Mouse (Mus musculus): ENCODE measurements at regions not wholly inside any gene's neighbourhood (a gene's known extent, or its start where the extent isn't known, plus 50 kb on each side); places are given as distances from the start of the nearest gene placed in this dataset.
A peak's percentile ranks its signal among the peaks of the same experiment; 100 is the strongest.

DNA sequence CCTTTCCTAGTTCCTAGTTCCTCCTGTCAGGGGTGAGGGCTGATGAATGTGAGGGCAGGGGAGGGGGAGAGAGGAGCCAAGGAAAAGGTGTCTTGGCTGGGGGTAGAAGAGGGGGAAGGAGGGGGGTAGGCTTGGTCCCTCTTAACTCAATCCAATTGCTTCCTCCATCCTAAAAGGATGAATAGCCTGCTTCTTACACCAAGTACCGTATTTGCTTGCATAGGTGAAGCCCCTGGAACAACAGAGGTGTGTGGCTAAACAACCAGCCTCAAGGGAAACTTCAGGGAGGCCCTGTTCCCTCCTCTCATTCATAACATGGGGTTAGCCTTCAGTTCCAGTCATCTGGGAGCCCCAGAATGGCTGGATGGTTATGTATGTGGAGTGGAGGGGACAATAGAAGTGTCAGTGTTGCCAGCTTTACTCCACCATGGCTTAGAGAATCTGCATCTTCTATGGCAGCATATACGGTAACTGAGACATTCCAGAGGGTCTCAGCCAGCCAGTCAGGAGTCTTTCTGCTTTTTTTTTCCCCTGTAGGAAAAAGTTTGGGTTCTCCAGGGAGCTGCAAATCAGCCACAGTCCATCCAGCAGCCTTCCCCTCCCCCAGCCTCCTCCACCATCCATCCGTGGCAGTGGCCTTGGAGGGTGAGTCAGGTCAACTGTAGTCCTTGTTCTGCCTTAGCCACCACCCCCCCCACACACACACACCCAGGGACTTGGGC, 100.2 kb upstream of the Ccnd2 start:
- no peak for DNase-seq (ENCODE audit: low spot score in 2 of 2)

DNA sequence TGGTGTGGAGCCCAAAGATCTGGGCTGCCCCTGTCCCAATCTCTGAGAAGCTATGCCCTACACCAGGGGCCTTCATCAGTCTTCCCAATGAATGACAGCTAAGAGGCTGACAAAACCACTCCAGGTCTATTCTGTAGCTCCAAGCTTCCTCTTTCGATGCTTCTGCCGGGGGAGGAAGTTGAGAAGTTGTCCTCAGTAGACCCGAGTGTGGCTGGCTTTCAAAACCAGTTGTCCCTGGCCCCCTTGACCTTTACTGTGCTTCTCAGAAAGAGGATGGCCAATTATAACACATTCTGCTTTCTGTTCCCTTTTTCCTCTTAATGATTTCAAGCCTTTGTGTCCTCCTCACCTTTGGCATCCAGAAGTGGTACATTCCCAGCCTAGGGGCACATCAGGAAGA, 101.9 kb upstream of the Ccnd2 start:
- peak; percentile 66 to 74 for DNase-seq (ENCODE audit: low spot score in 2 of 2)

DNA sequence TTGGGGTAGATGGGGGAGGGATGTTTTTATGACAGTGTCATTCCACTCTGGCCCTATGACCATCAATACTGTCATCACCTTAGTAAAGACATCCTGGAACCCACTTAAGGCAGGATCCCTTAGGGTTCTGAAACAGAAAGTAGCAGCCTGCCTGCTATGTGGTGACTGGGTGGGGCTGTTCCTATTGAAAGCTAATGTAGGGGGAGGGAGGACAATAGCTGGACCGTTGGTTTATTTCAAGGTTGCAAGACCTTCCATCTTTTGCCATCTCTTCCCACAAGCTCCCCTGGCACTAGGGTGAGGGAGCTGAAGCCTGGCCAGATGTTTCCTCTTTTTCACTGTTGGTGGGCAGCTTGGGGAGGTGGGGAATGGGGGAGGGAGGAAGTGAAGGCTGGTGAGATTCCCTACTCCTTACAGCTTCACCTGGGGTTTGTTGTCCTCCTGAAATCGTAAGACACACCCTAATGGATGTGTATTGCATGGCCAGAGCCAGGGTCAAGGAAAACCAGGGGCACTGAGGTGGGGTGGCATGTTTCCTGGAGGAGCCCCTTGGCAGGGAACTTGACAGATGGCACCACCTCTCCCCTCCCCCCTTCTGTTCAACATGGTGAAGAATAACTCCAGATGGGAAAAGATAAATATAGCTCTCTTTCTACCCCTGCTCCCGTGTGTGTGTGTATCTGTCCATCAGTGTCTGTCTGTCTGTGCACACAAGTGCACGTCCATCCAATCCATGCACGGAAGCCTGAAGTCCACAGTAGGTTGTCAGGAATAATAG, 112.1 kb upstream of the Ccnd2 start:
- no peak for DNase-seq (ENCODE audit: low spot score in 2 of 2)

DNA sequence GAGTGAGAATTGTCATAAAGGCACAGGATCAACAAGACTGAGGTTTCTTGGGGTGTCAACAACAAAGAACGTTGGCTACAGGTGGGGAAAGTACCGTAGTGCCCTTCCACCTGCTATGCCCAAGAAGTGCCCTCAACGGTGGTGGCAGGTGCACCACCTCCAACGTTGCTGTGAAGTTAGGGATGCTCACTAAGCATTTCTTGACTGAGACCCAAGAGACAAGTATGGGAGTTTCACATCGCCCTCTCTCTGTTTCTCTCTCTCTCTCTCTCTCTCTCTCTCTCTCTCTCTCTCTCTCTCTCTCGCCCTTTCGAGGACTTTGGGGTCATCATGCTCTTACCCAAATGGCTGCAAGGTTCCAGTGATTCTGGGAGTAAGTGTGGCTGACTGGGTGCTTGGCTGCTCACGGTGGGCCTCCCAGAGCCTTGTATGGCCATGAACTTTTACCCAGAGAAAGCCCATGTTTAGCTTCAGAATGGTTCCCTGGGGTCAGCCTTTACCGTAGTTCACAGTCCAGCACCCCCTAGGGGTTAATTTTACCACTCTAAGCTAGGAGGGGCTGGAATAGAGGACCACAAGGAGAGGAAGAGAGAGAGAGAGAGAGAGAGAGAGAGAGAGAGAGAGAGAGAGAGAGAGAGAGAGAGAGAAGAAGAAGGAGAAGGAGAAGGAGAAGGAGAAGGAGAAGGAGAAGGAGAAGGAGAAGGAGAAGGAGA, 113.2 kb upstream of the Ccnd2 start:
- peak; percentile 19 to 36 for DNase-seq (ENCODE audit: low spot score in 2 of 2)

DNA sequence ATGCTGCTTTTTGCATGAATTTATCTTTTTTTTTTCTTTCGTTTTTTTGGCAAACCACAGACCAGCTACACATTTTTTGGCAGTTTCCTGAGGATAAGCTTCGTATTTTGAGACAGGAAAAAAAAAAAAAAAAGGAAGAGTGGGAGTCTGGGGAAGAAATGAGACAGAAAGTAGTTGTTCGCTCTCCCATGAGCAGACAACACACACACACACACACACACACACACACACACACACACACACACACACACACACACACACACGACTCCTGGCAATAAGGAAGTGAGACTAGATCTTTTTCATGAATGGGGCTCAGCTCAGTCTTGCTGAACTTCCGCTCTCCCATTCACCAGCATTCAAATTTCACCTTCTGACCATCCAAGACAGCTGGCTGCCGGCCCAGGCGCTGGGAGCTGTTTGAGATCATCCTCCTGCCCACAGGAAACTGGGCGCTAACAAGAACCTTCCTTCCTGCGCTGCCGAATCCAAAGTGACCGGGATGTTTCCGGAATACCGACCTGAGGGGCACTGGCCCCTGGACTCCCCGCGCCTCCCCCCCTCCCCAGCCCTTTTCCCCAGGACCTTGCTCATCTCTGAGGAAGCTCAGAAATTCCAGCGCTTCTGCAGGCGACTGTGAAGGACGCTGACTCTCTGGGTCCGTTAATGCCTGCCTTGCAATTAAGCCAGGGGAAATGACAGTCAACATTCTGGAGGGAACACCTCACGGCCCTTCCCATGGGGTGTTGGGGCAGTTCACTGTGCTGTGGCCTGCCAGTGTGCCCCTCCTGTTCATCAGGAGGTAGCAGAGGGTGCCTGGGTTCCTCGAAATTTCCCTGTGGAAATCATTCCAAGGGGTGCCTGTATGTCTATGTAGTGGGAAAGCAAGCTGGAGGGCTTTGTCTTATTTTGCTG, 114.2 kb upstream of the Ccnd2 start:
- peak; percentile 81 to 84 for DNase-seq (ENCODE audit: low spot score in 2 of 2)

DNA sequence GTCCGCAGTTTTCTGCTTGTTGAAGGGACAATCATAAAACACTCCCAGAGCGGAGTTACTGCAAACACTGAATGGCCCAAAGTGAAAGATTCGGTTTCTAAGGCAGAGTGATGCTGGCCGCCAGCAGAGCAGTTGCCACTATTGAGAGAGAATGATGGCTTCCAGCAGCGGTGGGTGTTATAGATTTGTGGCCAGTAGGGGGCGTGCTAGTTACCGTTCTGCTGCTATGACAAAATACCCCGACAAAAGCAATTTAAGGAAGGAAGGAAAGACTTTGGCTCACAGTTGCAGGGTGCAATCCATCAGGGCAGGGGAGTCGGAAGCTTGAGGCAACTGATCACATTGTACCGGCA, 114.8 kb upstream of the Ccnd2 start:
- peak; percentile 16 to 34 for DNase-seq (ENCODE audit: low spot score in 2 of 2)

DNA sequence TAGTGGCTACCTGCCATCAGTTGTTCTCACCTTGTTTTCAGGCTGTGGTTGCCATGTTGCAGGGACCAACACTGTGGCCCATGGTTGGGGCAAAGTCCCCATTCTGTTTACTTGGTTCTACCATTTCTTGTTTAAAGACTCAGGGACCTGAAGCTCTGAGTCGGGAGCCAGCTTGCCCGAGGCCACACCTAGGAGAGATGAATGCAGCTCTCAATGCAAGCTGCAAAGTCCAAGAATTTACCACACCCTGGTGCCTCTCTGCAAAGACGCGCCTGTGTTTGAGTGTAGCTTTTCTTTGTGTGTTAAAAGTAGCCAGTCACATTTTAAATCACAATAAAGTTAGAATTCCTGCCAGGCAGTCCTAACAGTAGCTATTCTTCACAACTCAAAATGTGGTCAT, 117.0 kb upstream of the Ccnd2 start:
- no peak for DNase-seq (ENCODE audit: low spot score in 2 of 2)

DNA sequence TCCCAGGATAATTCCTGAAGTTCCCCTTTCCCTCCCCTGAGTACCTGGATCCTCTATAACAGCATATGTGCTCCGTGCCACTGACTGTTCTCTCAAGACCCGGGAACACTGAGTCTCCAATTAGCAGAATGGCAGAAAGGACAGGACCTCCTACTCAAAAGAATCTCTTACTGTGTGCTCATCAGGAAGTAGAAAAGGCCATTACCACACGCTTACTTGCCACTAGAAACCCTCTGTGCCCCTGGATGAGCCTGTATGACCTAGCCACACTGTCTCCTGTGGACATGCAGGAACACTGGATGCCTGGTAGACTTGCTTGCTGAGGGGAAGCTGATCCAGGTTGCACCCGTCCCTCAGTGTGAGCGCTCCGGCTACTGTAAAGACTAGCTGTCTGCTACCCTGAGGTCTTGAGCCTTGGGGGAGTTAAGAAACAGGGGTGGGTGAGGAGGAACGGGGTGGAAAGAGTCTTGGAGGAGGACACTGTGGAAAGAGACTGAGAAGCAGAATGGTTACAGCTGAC, 117.6 kb upstream of the Ccnd2 start:
- no peak for DNase-seq (ENCODE audit: low spot score in 2 of 2)

DNA sequence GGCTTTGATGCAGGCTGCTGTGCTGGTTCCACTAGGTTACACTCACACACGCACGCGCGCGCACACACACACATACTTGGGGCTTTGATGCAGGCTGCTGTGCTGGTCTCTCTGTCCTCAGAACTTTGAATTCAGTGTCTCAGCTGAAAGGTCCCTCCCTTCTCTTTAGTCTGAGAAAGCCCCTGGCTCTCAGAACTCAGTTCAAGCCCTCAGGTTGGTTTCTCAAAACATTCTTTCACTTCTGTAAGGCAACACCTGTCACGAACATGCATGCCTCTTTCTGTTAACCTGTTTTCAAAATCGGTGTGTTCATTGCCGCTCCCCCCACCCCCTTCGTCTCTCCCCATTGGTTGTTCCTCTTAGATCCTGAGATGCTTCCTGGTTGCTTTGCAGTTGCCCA, 118.8 kb upstream of the Ccnd2 start:
- DNase-seq (ENCODE audit: low spot score in 2 of 2): no peak

DNA sequence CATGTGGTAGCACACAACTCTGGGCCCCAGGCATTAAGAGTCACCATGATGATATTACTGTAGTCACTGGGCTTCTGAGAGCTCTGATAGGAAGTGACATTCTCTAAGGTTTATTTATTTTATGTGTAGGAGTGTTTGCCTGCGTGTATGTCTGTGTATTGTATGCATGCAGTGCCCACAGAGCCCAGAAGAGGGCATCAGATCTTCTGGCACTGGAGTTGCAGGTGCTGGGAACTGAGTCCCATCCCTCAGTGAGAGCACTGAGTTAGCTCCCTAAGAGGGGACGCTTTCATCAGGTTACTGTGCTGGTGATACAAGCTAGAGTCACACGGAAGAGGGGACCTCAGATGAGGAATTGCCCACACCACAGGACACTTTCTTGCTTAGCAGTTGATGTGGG, 119.4 kb upstream of the Ccnd2 start:
- no peak for DNase-seq (ENCODE audit: low spot score in 2 of 2)

DNA sequence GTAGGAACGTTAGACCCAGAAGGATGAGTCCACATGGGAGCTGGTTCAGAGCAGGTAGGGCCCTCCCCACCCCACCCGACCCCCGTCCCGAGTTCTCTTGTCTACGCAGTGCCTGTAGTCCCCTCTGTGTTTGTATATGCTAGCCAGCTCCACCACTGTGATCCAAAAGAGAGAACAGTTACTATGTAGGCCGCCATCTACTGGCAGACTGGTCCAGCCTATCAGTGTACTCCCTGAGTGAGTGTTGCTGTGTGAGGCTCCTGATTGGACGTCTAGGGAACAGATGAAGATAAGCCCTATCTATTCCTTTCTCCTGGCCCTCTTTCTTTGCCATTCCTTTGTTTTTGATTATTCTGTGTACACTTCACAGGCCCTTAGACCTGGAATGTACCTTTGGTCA, 120.6 kb upstream of the Ccnd2 start:
- peak; percentile 69 to 71 for DNase-seq (ENCODE audit: low spot score in 2 of 2)

DNA sequence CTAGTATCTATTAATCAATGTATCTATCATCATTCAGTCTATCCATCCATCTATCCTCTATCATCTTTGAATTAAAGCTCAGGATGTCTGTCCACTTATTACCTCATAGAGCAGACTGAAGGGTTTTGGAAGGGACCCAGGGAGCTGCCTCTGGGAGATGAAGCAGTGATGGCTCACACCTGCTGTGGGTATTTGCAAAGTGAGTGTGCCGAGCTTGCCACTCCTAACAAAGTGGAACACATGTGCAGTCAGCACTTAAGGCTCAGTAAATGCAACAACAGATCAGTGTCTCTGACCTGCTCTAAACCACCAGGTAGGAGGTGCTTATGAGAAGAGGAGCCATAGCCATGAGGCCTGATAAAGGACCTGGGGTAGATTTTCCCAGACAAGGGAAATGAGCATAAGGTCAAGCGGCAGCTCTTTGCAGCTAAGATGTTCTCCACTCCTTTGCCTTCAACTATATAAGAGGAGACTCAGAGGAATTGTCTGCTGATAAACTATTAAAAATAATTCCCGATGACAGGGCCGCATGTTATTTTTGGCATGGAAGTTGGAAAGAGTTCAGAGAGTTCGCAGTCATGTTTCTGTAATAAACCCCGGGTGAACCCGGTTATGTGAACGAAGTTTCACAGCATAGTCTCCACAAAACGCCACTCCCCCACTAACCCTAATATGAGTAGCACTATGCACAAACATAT, 122.9 kb upstream of the Ccnd2 start:
- no peak for DNase-seq (ENCODE audit: low spot score in 2 of 2)

DNA sequence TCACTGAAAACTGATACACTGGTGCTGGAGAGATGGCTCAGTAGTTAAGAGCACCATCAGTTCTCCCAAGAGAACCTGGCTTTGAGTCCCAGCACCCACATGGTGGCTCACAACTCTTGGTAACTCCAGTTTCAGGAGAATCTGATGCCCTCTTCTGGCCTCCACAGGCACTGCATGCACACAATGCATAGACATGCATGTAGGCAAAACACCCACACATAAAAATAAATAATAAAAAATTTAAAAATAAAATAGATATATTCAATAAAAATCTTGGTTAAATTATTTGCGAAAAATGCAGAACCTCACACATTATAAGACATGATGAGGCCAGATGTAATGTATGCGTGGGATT, 123.4 kb upstream of the Ccnd2 start:
- no peak for DNase-seq (ENCODE audit: low spot score in 2 of 2)

DNA sequence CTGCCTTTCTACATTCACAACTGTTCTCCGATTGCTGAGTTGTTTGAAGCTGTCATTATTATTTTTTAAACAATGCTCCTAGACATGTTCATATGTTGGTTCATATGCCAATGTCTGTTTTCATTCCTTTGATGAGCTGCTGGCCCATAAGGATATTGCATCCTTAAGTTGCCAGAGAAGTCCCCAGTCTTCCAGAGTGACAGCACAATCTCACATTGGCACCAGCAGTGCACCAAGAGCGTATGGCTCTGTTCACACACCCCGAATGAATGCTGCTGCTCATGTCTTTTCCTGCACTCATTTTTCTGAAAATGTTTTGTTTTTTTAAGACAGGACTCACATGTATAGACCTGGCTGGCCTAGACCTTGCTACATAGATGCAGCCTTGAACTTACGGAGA, 124.4 kb upstream of the Ccnd2 start:
- DNase-seq (ENCODE audit: low spot score in 2 of 2): no peak

DNA sequence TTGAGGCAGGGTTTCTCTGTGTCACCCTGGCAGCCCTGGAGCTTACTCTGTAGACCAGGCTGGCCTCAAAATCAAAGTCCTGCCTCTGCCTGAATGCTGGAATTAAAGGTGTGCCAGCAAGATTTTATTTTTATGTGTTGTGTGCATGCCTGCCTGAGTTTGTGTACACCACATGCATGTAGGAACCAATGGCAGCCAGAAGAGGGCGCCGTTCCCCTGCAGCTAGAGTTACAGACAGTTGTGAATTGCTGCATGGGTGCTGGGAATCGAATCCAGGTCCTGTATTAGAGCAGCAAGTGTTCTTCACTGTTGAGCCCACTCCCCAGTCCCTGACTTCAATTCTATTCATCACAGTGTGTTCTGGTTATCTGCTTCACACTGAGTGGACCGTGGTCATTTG, 126.4 kb upstream of the Ccnd2 start:
- no peak for DNase-seq (ENCODE audit: low spot score in 2 of 2)

DNA sequence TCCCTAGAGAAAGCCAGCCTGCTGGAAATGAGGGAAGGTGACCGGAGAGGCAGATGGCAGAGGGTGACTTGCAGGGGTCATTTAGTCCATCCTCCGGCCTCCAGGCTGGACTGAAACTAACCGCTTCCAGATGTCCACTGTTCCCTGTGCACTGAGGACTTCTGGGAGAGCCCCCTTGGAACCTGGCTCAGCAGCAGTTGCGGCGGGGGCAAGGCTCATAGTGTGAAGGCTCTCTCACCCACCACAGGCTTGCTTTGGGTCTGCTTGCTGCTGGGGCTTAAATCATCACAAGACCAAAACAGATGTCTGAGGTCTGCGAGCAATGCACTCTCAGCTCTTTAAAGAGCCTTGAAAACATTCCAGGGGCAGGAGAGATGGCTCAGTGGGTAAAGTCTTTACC, 132.2 kb upstream of the Ccnd2 start:
- DNase-seq (ENCODE audit: low spot score in 2 of 2): no peak

DNA sequence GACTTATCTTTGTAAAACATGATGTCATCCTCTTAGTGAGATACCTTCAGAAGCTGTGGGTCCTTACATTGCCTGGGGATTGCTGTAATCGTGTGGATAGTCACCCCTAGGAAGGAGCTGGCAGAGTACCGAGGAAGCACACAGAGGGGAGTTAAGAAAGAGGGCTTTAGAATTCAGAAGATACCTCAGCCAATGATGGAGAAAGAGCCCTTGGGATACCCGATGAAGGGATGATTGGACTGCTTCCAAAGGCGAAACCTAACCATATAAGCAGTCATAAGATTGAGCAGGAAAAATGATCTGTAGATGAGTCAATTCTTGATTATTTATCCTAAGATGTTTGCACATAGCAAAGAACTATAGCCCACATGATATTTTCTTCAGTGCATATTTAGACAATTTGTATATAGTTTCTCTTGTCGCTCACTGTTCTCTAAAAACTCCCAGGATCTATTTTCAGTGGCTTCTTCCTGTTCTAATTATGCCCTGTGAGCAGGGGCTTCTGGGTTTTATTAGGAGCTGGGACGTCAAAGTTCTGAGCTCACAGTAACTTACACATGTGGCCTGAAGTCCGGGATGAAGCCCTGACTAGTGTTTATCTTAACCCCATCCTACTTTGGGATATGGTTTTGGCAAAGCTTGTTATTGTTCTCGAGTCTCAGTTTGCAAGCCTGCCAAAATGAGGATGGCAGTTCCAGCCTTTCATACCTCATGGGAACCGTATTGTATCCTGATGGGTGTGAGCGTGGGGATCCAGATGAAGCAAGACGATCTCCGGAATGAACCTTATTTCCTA, 134.9 kb upstream of the Ccnd2 start:
- no peak for DNase-seq (ENCODE audit: low spot score in 2 of 2)

DNA sequence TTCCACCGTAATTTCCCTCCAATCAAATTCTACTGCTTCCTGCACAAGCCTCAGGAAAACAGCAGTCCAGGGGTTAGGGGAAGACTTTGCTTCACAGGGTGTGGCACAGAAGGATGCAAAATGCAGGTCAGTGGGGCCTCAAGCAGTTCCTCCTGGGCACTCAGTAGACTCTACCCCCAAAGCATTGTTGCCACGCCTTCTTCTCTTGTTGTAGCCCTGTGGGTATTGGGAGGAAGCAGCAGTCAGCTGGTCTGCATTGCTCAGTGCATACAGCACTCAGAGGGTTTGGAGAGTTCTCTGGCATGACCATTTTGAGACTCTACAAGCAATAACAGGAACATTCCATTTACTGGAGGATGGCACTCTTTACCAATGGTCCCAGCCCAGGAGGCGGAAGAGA, 137.0 kb upstream of the Ccnd2 start:
- DNase-seq (ENCODE audit: low spot score in 2 of 2): peak; percentile 55 to 60

DNA sequence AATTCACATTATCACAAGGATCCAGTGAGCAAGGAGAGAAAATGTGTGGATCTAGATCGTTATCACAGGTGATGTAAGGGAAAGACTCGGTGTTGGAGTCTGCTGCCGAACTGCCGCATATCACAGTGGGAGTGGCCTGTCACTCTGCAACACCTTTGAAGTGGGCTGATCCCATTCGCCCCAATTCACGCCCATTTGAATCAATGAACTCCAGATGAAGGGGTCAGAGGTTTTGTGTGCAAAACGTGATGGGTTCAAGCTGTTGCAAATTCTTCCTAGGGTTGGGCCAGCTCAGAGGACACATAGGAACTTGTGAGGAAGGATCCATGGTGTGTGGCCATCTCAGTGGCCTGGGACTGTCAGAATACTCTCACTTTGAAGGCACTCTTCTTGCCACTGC, 139.9 kb upstream of the Ccnd2 start:
- no peak for DNase-seq (ENCODE audit: low spot score in 2 of 2)

DNA sequence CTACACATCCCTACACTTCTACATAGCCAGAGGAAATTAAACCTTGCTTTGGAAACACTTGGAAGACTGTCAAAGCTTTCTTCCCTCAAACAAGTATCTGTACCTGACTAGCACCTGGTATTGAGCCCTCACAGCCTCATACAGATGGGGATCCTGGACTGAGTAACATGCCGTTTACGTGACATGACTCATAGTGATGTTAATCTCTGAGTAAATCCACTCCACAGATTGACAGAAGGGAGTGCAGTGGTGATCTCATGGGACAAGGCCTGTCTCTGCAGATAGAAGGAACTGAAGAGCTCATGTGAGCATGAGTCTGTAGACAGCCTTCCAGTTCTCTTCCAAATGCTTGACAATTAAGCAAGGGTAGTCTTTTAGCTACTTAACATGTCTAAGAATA, 141.8 kb upstream of the Ccnd2 start:
- no peak for DNase-seq (ENCODE audit: low spot score in 2 of 2)
